Mouse (Mus musculus) hindbrain, embryonic 16.5 days (tissue): ENCODE measurements around the gene Baz2a. TPM values are rescaled to one million over a fixed set of nuclear protein-coding genes. Genes with fewer than 3 reads are reported as not detected.
"Not testable (repeated sequence)": the region's sequence is repeated elsewhere in the genome, so short reads cannot be mapped to it uniquely, and the experiment has no call there.

Experiments used
- ATAC-seq: fragments of 200-750 bp; cut with Nextera tagmentation; 2 replicates; pipeline ENCODE4 v1.8.0; 2017; ENCODE audit warnings: moderate TSS enrichment, moderate library complexity
- H3K27ac ChIP-seq: fragments of 300-500 bp; sonication (generic); 2 replicates; pipeline ENCODE4 v1.5.1; 2014; ENCODE audit warnings: low read depth, mild to moderate bottlenecking, control low read depth, low read length, moderate library complexity
- H3K27me3 ChIP-seq: fragments of 300-500 bp; sonication (generic); replicated peaks from 2 replicates; pipeline ENCODE4 v1.6.1; 2014; ENCODE audit warnings: low read length; ENCODE audit not compliant: control insufficient read depth, insufficient read depth
- H3K36me3 ChIP-seq: fragments of 300-500 bp; sonication (generic); 2 replicates; pipeline ENCODE4 v1.6.1; 2014; ENCODE audit warnings: mild to moderate bottlenecking, low read length, moderate library complexity, mixed read lengths; ENCODE audit not compliant: control insufficient read depth, insufficient read depth
- H3K4me1 ChIP-seq: fragments of 300-500 bp; sonication (generic); 2 replicates; pipeline ENCODE4 v1.6.1; 2014; ENCODE audit warnings: low read depth, low read length; ENCODE audit not compliant: control insufficient read depth, insufficient read depth
- H3K4me2 ChIP-seq: fragments of 300-500 bp; sonication (generic); 2 replicates; pipeline ENCODE4 v1.6.1; 2014; ENCODE audit warnings: mild to moderate bottlenecking, low read length, control low read depth, moderate library complexity
- H3K4me3 ChIP-seq: fragments of 300-500 bp; sonication (generic); 2 replicates; pipeline ENCODE4 v1.5.1; 2014; ENCODE audit warnings: mild to moderate bottlenecking, low read length, control low read depth, moderate library complexity
- H3K9ac ChIP-seq: fragments of 300-500 bp; sonication (generic); 2 replicates; pipeline ENCODE4 v1.6.1; 2014; ENCODE audit warnings: low read depth, mild to moderate bottlenecking, control low read depth, low read length, moderate library complexity
- H3K9me3 ChIP-seq: fragments of 300-500 bp; sonication (generic); 2 replicates; pipeline ENCODE4 v1.6.1; 2014; ENCODE audit warnings: mild to moderate bottlenecking, low read length, moderate library complexity; ENCODE audit not compliant: control insufficient read depth
- WGBS: fragments of 180-500 bp; shearing (Covaris S2); extraction: QIAGEN DNeasy Blood & Tissue Kit; methylation state at CpG from one replicate; pipeline ENCODE4 v1.1.7; 2014; 5-methylcytosine and 5-hydroxymethylcytosine counted together
- polyA plus RNA-seq: library from polyadenylated mRNA; unstranded; fragments of >200 nt; fragmentation: Nextera tagmentation; extraction: Ambion mirVana; gene quantifications from 2 replicates; pipeline ENCODE4 v1.2.1, GENCODE M21; 2015

Gene Baz2a
- polyA plus RNA-seq, 1 experiment from 2014 or later = 6.9 TPM

- H3K36me3 ChIP-seq = peaks cover 10% of the 10 kb centered on the region
- H3K27ac ChIP-seq, ATAC-seq, H3K4me1 ChIP-seq, H3K9me3 ChIP-seq, H3K4me3 ChIP-seq, H3K9ac ChIP-seq, H3K4me2 ChIP-seq, H3K27me3 ChIP-seq: not testable (repeated sequence)
- 80% methylated on average over 5 of the region's 5 CpGs for WGBS
These were observed 13.1 kb upstream of the Baz2a start for GRCm38 (mm10) chr10:128078269-128078668.

- H3K4me1 ChIP-seq = peaks cover 13% of the 10 kb centered on the region
- no peak overlapping the region for H3K4me3 ChIP-seq
- peaks cover 6% of the 10 kb centered on the region for H3K36me3 ChIP-seq
- no peak overlapping the region for H3K4me2 ChIP-seq
- H3K9ac ChIP-seq = no peak overlapping the region
- no peaks in the 10 kb centered on the region for H3K27me3 ChIP-seq
- 97% methylated on average over 1 of the region's 1 CpGs for WGBS
- no peaks in the 10 kb centered on the region for H3K9me3 ChIP-seq
- ATAC-seq = no peak
- no peak overlapping the region for H3K27ac ChIP-seq
These were observed 10.9 kb upstream of the Baz2a start for GRCm38 (mm10) chr10:128080496-128080895.

- ATAC-seq = no peak
- WGBS = 64% methylated on average over 6 of the region's 6 CpGs
These were observed 9.4 kb upstream of the Baz2a start for GRCm38 (mm10) chr10:128081807-128082476.

GRCm38 (mm10) chr10:128082477-128082808 is 8.9 kb upstream of the Baz2a start:
- Histone ChIP-seq H3K9me3 (no peaks in the 10 kb centered on the region), H3K4me1 (peaks cover 13% of the 10 kb centered on the region), H3K4me3 (peak overlapping the region; percentile 62), H3K4me2 (peak overlapping the region; percentile 80), H3K9ac (peak overlapping the region; percentile 75), H3K27me3 (no peaks in the 10 kb centered on the region), H3K27ac (peak overlapping the region; percentile 87), H3K36me3 (peaks cover 13% of the 10 kb centered on the region)
- WGBS = 16% methylated on average over 9 of the region's 9 CpGs
- ATAC-seq = no peak

More at GRCm38 (mm10) chr10:128081807-128082476, 9.4 kb upstream of the Baz2a start:
- Histone ChIP-seq H3K4me1 (peaks cover 13% of the 10 kb centered on the region), H3K9ac (peak overlapping the region; percentile 75), H3K4me2 (peak overlapping the region; percentile 80), H3K27ac (peak overlapping the region; percentile 87), H3K36me3 (peaks cover 13% of the 10 kb centered on the region), H3K9me3 (no peaks in the 10 kb centered on the region), H3K4me3 (peak overlapping the region; percentile 62), H3K27me3 (no peaks in the 10 kb centered on the region)

- H3K36me3 ChIP-seq = peaks cover 17% of the 10 kb centered on the region
- H3K27ac ChIP-seq = peak within 1 kb of the TSS; percentile 87
- H3K9ac ChIP-seq = peak within 1 kb of the TSS; percentile 84
- WGBS = 0% methylated on average over 33 of the region's 34 CpGs
- peak; percentile 99 for ATAC-seq
- peaks cover 13% of the 10 kb centered on the region for H3K4me1 ChIP-seq
- peak within 1 kb of the TSS; percentile 80 for H3K4me2 ChIP-seq
- peak within 1 kb of the TSS; percentile 67 for H3K4me3 ChIP-seq
- no peaks in the 10 kb centered on the region for H3K9me3 ChIP-seq
- H3K27me3 ChIP-seq = no peaks in the 10 kb centered on the region
These were observed 8.4 kb upstream of the Baz2a start, which contains the start of gene Atp5b for GRCm38 (mm10) chr10:128082880-128083421. Atp5b (plus strand) TSS chr10:128083273.

- Histone ChIP-seq H3K36me3 (peaks cover 24% of the 10 kb centered on the region), H3K9me3 (no peaks in the 10 kb centered on the region), H3K9ac (peak overlapping the region; percentile 84), H3K4me2 (peak overlapping the region; percentile 75), H3K27ac (peak overlapping the region; percentile 86), H3K4me1 (peaks cover 13% of the 10 kb centered on the region), H3K27me3 (no peaks in the 10 kb centered on the region), H3K4me3 (peak overlapping the region; percentile 67)
- WGBS = under 1% methylated on average over 22 of the region's 22 CpGs
- no peak for ATAC-seq
These were observed 7.7 kb upstream of the Baz2a start for GRCm38 (mm10) chr10:128083688-128084087.

- H3K36me3 ChIP-seq = peaks cover 27% of the 10 kb centered on the region
- WGBS = 1% methylated on average over 3 of the region's 3 CpGs
- H3K4me1 ChIP-seq = peaks cover 13% of the 10 kb centered on the region
- peak overlapping the region; percentile 86; the same call in 1 of the 2 replicates for H3K27ac ChIP-seq
- H3K4me3 ChIP-seq = peak overlapping the region; percentile 67
- H3K9ac ChIP-seq = peak overlapping the region; percentile 84
- no peaks in the 10 kb centered on the region for H3K27me3 ChIP-seq
- ATAC-seq = no peak
- peak overlapping the region; percentile 75 for H3K4me2 ChIP-seq
- no peaks in the 10 kb centered on the region for H3K9me3 ChIP-seq
These were observed 7.2 kb upstream of the Baz2a start for GRCm38 (mm10) chr10:128084160-128084559.

- Histone ChIP-seq H3K4me2 (no peak overlapping the region), H3K27me3 (no peaks in the 10 kb centered on the region), H3K4me3 (no peak overlapping the region), H3K36me3 (peaks cover 42% of the 10 kb centered on the region), H3K9ac (no peak overlapping the region), H3K27ac (no peak overlapping the region), H3K4me1 (peaks cover 19% of the 10 kb centered on the region), H3K9me3 (no peaks in the 10 kb centered on the region)
- 74% methylated on average over 6 of the region's 6 CpGs for WGBS
- no peak for ATAC-seq
These were observed 5.0 kb upstream of the Baz2a start for GRCm38 (mm10) chr10:128086391-128086790.

- not testable (repeated sequence) for H3K4me2 ChIP-seq, H3K4me3 ChIP-seq, H3K9ac ChIP-seq, H3K27me3 ChIP-seq, H3K27ac ChIP-seq, ATAC-seq, H3K9me3 ChIP-seq
- peaks cover 21% of the 10 kb centered on the region for H3K4me1 ChIP-seq
- WGBS = 91% methylated on average over 2 of the region's 2 CpGs
- H3K36me3 ChIP-seq = peaks cover 42% of the 10 kb centered on the region
These were observed 4.2 kb upstream of the Baz2a start for GRCm38 (mm10) chr10:128087216-128087615.
